Mouse (Mus musculus) hindbrain, embryonic 11.5 days (tissue): ENCODE data around the gene Rin2. TPM values are rescaled to one million over a fixed set of nuclear protein-coding genes. Genes with fewer than 3 reads are reported as not detected.

Experiments used
- ATAC-seq: fragments of 200-750 bp; cut with Nextera tagmentation; 2 replicates; pipeline ENCODE4 v1.8.0; 2017; ENCODE audit warnings: mild to moderate bottlenecking, moderate TSS enrichment, moderate library complexity; ENCODE audit not compliant: low FRiP score
- DNase-seq: peaks from one replicate; pipeline ENCODE4 v3.0.0-alpha.2; 2015; ENCODE audit warnings: low spot score
- H3K27ac ChIP-seq: fragments of 300-500 bp; sonication (generic); 2 replicates; pipeline ENCODE4 v1.5.1; 2014; ENCODE audit warnings: mild to moderate bottlenecking, low read depth, low read length
- H3K27me3 ChIP-seq: fragments of 300-500 bp; sonication (generic); 2 replicates; pipeline ENCODE4 v1.6.1; 2014; ENCODE audit warnings: mild to moderate bottlenecking, low read length, moderate library complexity, mixed read lengths; ENCODE audit not compliant: control insufficient read depth, insufficient read depth
- H3K36me3 ChIP-seq: fragments of 300-500 bp; sonication (generic); 2 replicates; pipeline ENCODE4 v1.6.1; 2014; ENCODE audit warnings: mild to moderate bottlenecking, low read length, moderate library complexity, mixed read lengths; ENCODE audit not compliant: control insufficient read depth, insufficient read depth
- H3K4me1 ChIP-seq: fragments of 300-500 bp; sonication (generic); replicated peaks from 2 replicates; pipeline ENCODE4 v1.6.1; 2014; ENCODE audit warnings: low read length, mixed read lengths; ENCODE audit not compliant: control insufficient read depth, insufficient read depth
- H3K4me2 ChIP-seq: fragments of 300-500 bp; sonication (generic); replicated peaks from 2 replicates; pipeline ENCODE4 v1.6.1; 2014; ENCODE audit warnings: mild to moderate bottlenecking, low read depth, low read length
- H3K4me3 ChIP-seq: fragments of 300-500 bp; sonication (generic); 2 replicates; pipeline ENCODE4 v1.5.1; 2014; ENCODE audit warnings: low read depth, low read length
- H3K9ac ChIP-seq: fragments of 300-500 bp; sonication (generic); 2 replicates; pipeline ENCODE4 v1.6.1; 2014; ENCODE audit warnings: low read depth, low read length
- H3K9me3 ChIP-seq: fragments of 300-500 bp; sonication (generic); 2 replicates; pipeline ENCODE4 v1.6.1; 2016; ENCODE audit warnings: low read length; ENCODE audit not compliant: control insufficient read depth
- WGBS: fragments of 180-500 bp; shearing (Covaris S2); extraction: QIAGEN DNeasy Blood & Tissue Kit; methylation state at CpG from one replicate; pipeline ENCODE4 v1.1.7; 2014; 5-methylcytosine and 5-hydroxymethylcytosine counted together
- polyA plus RNA-seq: library from polyadenylated mRNA; unstranded; fragments of >200 nt; fragmentation: Nextera tagmentation; extraction: Ambion mirVana; gene quantifications from 2 replicates; pipeline ENCODE4 v1.2.1, GENCODE M21; 2014

The Rin2 gene
- 19.1 and 19.6 TPM in 2 replicates for polyA plus RNA-seq

DNA sequence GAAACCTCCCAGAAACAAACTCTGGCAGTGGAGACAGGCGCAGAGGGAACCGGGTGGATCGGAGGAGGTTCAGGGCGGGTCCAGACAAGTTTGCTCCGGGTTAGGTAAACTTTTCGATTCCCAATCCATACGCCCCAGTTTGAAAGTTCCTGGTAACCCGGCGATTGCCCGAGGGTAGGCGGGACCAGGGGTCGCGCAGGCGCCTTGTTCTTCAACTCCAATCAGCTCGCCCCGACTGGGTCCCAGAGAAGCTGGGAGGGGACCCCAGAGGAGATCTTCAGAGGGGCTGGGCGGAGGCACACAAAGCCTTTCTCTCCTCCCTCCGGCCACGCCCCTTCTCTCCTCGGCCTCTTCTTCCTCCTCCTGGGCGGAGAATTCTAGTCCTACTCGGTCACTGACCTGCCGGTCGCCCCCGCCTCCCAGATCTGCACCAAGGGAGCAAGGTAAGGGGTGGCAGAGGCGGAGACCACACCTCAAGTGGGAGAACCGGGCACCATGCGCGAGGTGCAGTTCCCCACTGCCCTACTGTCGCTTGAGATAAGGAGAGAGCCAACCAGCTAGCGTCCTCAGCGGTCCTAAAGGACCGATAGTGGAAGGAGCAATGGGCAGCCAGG, at the start of gene Rin2:
TSS of gene Rin2 (plus strand) at position 74 of the 614 bp plus-strand sequence.
- Histone ChIP-seq H3K9ac (peak within 1 kb of the TSS; percentile 72), H3K4me2 (peak within 1 kb of the TSS; percentile 90), H3K27ac (no peak within 1 kb of the TSS), H3K4me3 (peak within 1 kb of the TSS; percentile 55), H3K9me3 (no peaks in the 10 kb centered on the region), H3K4me1 (no peaks in the 10 kb centered on the region), H3K36me3 (no peaks in the 10 kb centered on the region), H3K27me3 (no peaks in the 10 kb centered on the region)
- ATAC-seq (peak; percentile 90), DNase-seq (peak; percentile 84)
- WGBS, result under 1% methylated on average over 33 of the region's 33 CpGs

DNA sequence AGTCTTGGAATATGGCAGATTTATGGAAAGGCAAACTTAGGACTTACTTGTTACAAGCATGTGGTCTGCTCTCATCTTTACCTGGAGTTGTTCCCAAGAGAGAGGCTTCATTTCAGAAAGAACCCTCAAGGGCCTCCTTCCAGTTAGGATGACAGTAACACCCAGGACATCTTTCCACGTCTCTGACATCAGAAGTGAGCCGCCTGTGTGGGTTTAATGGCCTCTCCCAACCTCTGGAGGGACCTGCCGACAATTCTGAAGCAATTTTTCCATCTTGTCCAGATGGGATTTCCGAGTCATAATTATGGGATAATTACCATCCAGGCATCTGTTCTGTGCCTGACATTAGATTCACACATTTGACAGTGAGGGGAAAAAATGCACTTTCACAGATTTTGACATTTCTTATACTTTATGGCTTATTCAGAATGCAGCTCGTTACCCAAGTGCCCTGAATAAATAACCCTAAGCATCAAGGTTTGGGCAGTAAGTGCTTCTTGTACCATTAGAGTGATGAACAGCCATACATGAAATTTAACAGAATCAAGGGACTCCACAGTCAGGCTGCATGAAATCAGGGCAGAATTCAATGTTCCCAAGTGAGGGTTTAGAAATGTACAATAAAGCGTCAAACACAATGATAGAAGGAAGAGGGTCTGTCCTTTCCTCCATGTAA, 43.8 kb upstream of the Rin2 start:
- Histone ChIP-seq H3K4me3 (no peak overlapping the region), H3K9me3 (no peaks in the 10 kb centered on the region), H3K4me1 (no peaks in the 10 kb centered on the region), H3K9ac (no peak overlapping the region), H3K36me3 (no peaks in the 10 kb centered on the region), H3K4me2 (no peak overlapping the region), H3K27ac (no peak overlapping the region), H3K27me3 (no peaks in the 10 kb centered on the region)
- DNase-seq (no peak), ATAC-seq (no peak)
- WGBS, result 83% methylated on average over 6 of the region's 6 CpGs

DNA sequence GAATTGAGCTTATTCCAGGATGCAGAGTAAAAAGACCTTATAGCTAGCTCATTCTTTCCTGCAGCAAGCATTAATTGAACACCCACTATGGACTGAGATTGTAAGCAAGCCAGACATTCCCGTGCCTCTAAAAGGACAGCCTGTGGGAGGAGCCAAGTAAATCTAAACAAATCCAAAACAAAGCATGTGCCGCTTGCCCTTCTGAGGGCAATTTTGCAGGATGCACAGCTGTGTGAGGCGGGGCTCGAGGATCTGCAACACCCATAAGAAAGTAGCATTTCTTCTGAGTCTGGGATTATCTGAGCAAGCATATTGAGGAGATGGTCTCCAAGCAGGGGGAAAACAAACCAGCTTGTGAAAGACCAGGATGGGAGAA, 43.2 kb upstream of the Rin2 start:
- no peak overlapping the region for H3K27ac ChIP-seq
- no peaks in the 10 kb centered on the region for H3K4me1 ChIP-seq
- no peaks in the 10 kb centered on the region for H3K36me3 ChIP-seq
- no peak overlapping the region for H3K9ac ChIP-seq
- H3K4me2 ChIP-seq, result no peak overlapping the region
- no peaks in the 10 kb centered on the region for H3K27me3 ChIP-seq
- 53% methylated on average over 4 of the region's 4 CpGs for WGBS
- no peaks in the 10 kb centered on the region for H3K9me3 ChIP-seq
- DNase-seq (no peak), ATAC-seq (no peak)
- no peak overlapping the region for H3K4me3 ChIP-seq

DNA sequence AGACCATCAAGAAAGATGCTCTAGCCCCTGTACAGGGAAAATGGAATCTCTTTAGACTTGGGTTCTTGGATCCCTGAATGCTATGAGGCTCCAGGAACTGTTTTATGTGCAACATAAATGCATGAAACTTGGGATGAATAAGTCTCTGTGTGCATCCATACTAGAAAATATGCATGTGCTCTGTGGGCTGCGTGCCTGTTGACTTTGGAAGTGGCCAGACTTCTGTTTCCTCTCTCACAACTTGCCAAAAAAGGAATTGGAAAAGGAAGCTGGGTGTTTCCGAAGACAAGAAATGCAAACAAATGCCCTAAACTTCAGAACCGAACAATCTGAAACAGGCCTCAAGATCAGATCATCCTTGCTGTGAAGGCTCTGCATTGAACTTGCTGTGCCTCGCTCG, 41.2 kb upstream of the Rin2 start:
- H3K27ac ChIP-seq, result no peak overlapping the region
- H3K27me3 ChIP-seq, result no peaks in the 10 kb centered on the region
- DNase-seq (no peak), ATAC-seq (no peak)
- no peak overlapping the region for H3K4me3 ChIP-seq
- no peaks in the 10 kb centered on the region for H3K4me1 ChIP-seq
- no peaks in the 10 kb centered on the region for H3K9me3 ChIP-seq
- no peaks in the 10 kb centered on the region for H3K36me3 ChIP-seq
- no peak overlapping the region for H3K4me2 ChIP-seq
- WGBS, result 86% methylated on average over 5 of the region's 5 CpGs
- H3K9ac ChIP-seq, result no peak overlapping the region

DNA sequence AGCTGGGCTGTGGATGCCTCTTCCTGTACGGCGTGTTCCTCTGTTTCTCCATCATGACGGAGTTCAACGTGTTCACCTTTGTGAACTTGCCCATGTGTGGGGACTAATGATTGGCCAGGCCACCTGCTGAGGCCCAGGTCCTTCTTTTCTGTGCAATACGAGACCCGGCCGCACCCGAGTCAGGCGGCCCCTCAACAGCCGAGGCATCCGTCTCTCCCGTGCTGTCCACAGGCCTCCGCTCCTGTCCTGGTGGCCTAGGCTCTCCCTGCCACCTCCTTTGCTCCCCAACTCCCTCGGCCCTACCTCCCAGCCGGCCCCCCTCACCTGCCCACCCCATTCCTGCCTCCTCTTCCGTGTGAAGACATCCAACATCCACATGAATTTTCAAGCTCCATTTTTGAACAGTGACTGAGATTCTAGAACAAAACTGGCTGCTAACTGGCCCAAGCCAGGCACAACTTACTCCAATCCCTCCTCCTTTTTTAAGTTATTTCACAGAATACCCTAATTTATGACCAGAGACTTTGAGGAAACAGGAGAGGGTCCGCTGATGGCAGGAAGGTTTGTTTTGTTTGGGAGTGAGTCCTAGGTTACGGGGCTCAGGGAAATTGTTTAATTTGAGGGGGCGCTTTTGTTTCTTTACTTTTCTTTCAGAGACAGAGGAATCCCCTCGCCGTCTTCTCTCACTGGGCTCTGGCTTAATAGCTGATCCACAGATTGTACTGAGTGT, 34.6 kb upstream of the Rin2 start:
- no peaks in the 10 kb centered on the region for H3K9me3 ChIP-seq
- H3K27ac ChIP-seq, result no peak overlapping the region
- H3K4me2 ChIP-seq, result no peak overlapping the region
- no peak overlapping the region for H3K9ac ChIP-seq
- H3K36me3 ChIP-seq, result no peaks in the 10 kb centered on the region
- DNase-seq (no peak), ATAC-seq (no peak)
- 85% methylated on average over 21 of the region's 21 CpGs for WGBS
- no peak overlapping the region for H3K4me3 ChIP-seq
- H3K4me1 ChIP-seq, result no peaks in the 10 kb centered on the region
- no peaks in the 10 kb centered on the region for H3K27me3 ChIP-seq

DNA sequence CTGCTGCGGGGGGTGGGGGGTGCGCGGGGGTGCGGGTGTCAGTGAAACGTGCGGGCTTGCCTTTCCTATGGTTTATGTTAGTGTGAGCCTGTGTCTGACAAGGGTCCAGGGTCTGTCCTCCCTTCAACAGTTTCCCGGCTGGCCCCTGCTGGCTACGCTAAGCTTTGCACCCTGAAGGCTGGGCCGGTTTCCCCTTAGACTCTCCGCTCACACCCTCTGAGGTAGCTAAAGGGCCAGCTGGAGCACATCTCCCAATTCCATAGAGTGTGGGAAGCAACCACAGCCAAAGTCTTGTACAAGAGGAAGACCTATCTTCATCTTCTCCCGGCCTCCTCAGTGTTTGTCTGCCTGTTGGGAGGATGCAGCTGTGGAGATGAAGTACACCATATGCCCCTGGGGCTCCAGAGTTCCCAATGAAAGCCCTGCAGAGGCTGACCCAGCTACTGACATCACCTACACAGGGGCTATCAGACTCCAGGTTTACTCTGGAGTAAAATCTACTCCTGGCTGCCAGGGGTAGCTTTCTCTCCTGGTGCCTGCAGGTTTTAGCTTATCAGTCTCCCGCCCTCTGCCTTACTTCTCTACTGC, 19.5 kb upstream of the Rin2 start:
- no peaks in the 10 kb centered on the region for H3K36me3 ChIP-seq
- no peak overlapping the region for H3K4me3 ChIP-seq
- H3K4me1 ChIP-seq, result no peaks in the 10 kb centered on the region
- no peak overlapping the region for H3K27ac ChIP-seq
- WGBS, result 29% methylated on average over 12 of the region's 12 CpGs
- no peak overlapping the region for H3K9ac ChIP-seq
- no peaks in the 10 kb centered on the region for H3K27me3 ChIP-seq
- DNase-seq, result peak; percentile 42
- H3K9me3 ChIP-seq, result no peaks in the 10 kb centered on the region
- ATAC-seq, result no peak
- no peak overlapping the region for H3K4me2 ChIP-seq

DNA sequence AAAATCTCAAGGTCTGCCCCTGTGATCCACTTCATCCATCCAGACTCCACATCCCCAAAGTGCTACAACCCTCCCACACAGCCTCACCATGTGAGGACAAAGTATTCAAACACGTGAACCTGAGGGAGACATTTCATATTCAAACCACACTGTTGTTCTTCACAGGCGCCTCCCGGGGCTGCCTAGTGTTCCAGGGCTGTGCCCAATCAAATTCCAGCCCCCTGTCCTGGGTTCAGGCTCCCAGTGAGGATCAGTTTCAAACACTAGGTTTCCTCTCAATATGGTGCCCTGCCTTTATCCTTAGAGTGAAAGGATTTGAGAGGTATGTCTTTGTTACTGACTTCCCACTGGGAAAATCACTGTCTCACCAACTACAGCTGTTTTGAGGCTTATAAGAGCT, 18.9 kb upstream of the Rin2 start:
- no peak overlapping the region for H3K4me2 ChIP-seq
- DNase-seq (no peak), ATAC-seq (no peak)
- no peaks in the 10 kb centered on the region for H3K27me3 ChIP-seq
- H3K36me3 ChIP-seq, result no peaks in the 10 kb centered on the region
- H3K27ac ChIP-seq, result no peak overlapping the region
- no peaks in the 10 kb centered on the region for H3K9me3 ChIP-seq
- no peaks in the 10 kb centered on the region for H3K4me1 ChIP-seq
- no peak overlapping the region for H3K4me3 ChIP-seq
- 44% methylated on average over 3 of the region's 3 CpGs for whole genome bisulfite sequencing
- H3K9ac ChIP-seq, result no peak overlapping the region

DNA sequence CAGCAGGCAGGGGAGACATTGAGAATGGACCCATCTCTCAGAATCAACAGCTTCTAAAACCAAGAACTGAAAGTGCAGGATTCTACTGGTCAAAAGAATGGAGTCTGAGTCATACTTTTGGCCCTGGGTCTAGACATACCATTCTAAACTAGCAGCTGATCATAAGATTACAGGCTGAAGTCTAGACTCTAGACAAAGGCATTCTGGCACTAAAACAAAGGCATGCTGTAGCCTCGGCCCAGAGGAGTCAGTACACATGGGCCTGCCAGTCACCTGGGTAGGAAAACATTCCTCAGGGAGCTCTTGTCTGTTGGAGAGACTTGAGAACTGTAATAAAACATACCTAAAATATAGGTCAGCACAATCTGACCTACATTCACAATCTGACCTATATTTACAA, 18.3 kb upstream of the Rin2 start:
- DNase-seq (no peak), ATAC-seq (no peak)
- WGBS, result 48% methylated on average over 1 of the region's 1 CpGs
- H3K4me2 ChIP-seq, result no peak overlapping the region
- no peak overlapping the region for H3K27ac ChIP-seq
- no peaks in the 10 kb centered on the region for H3K4me1 ChIP-seq
- H3K9ac ChIP-seq, result no peak overlapping the region
- H3K4me3 ChIP-seq, result no peak overlapping the region
- no peaks in the 10 kb centered on the region for H3K36me3 ChIP-seq
- H3K27me3 ChIP-seq, result no peaks in the 10 kb centered on the region
- no peaks in the 10 kb centered on the region for H3K9me3 ChIP-seq
